9 mouse cellular contexts compared by ENCODE assay signal in the genomic region with DNA sequence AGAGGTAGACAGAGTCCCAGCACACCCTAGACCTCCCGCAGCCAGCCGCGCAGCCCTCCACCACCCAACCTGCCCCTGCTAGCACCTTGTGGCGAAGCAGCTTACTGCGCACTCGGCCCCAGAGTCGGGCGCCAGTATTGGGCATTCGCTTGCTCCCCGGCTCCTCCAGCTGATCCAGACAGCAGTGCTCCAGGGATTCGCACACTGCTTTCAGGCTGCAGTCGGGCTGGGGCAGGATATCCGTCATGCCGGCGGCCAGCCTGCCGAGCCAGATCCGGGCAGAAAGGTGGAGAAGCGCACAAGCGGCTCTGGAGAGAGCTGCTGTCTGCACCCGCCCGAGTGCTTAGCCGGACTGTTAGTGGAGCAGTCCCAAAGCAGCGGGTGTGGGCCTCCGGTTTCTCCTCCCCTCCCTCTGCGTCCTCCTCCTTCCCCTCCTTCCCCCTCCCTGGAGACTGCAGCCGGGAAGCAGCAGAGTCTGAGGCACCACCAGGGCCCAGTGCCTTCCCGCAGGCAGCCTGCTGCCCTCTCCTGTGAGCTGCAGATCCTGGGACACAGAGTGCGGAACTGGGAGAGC. TPM values are rescaled to one million over a fixed set of nuclear protein-coding genes. Genes with fewer than 3 reads are reported as not detected.
DNase-seq lines count a peak whose midpoint lies in the region; ATAC-seq and TF ChIP-seq lines count a peak whose summit lies in the region.
"Had no signal": no experiment of that assay in that cellular context is flagged by ENCODE, and none has a peak within 500 bp of the region (broad histone marks: within the 10 kb centered on the region; RNA-seq: fewer than 3 reads in every experiment).

No protein-coding gene starts in this region.

- peak overlapping the region; percentile 76 for H3K9ac ChIP-seq in heart, embryonic 14.5 days (ENCODE audit: low read length)
- peak overlapping the region; percentile 57 for H3K9ac ChIP-seq in kidney, embryonic 16.5 days (replicated peaks; ENCODE audit: low read length)

- no peak for TF ChIP-seq CTCF in embryonic fibroblast, embryonic 13.5 days (IDR thresholded peaks at IDR 0.05; ENCODE audit: borderline replicate concordance, insufficient read depth, low read length)
- no peak for TF ChIP-seq CTCF in small intestine, adult 2 months (IDR thresholded peaks at IDR 0.05; ENCODE audit: extremely low read depth, insufficient read length, insufficient replicate concordance, low read depth, low read length)

- H3K9me3 ChIP-seq in heart, embryonic 14.5 days (ENCODE audit: control insufficient read depth, low read length) = no peaks in the 10 kb centered on the region
- no peaks in the 10 kb centered on the region for H3K9me3 ChIP-seq in kidney, embryonic 16.5 days (ENCODE audit: low read length)

- 5% methylated on average over 28 of the region's 28 CpGs for WGBS in heart, embryonic 14.5 days
- 11% methylated on average over 28 of the region's 28 CpGs for WGBS in kidney, embryonic 16.5 days
- 68% methylated on average over 28 of the region's 28 CpGs for WGBS in small intestine, adult 2 months

- DNase-seq in frontal cortex, postnatal 36 days (ENCODE audit: low spot score in 2 of 2) = no peak
- peak; percentile 88 for DNase-seq in lung, postnatal 10 days
- no peak for DNase-seq in spleen, postnatal 36 days (ENCODE audit: low spot score in 2 of 2)

- H3K36me3 ChIP-seq in heart, embryonic 14.5 days (ENCODE audit: control insufficient read depth, insufficient read depth, low read length) = peaks cover 18% of the 10 kb centered on the region
- peaks cover 10% of the 10 kb centered on the region for H3K36me3 ChIP-seq in kidney, embryonic 16.5 days (ENCODE audit: insufficient read depth, low read length)
- H3K36me3 ChIP-seq in small intestine, adult 2 months (ENCODE audit: control insufficient read depth, insufficient read depth, low read length) = peaks cover 68% of the 10 kb centered on the region

- peak; percentile 70 for TF ChIP-seq POLR2A in embryonic fibroblast, embryonic 13.5 days (IDR thresholded peaks at IDR 0.05; ENCODE audit: low read depth, low read length)
- TF ChIP-seq POLR2A in small intestine, adult 2 months (IDR thresholded peaks at IDR 0.05; ENCODE audit: low read depth, low read length) = peak; percentile 35; the same call in 1 of the 2 replicates

- no peak overlapping the region for H3K27ac ChIP-seq in embryonic fibroblast, embryonic 13.5 days (ENCODE audit: insufficient read depth, low read length)
- peak overlapping the region; percentile 81 to 88 for H3K27ac ChIP-seq in heart, embryonic 14.5 days (replicated peaks in 1 of 2; ENCODE audit: control insufficient read depth in 1 of 2, insufficient read depth in 1 of 2, low read depth in 2 of 2, low read length in 2 of 2)
- H3K27ac ChIP-seq in kidney, embryonic 16.5 days (ENCODE audit: low read length) = peak overlapping the region; percentile 27
- peak overlapping the region; percentile 64 for H3K27ac ChIP-seq in small intestine, adult 2 months (ENCODE audit: insufficient read depth, low read depth, low read length)

- ATAC-seq in frontal cortex, adult (ENCODE audit: low TSS enrichment) = peak; percentile 53
- peak; percentile 83 for ATAC-seq in heart, embryonic 14.5 days (ENCODE audit: insufficient number of reproducible peaks, insufficient read depth, low FRiP score, low read depth)
- peak; percentile 91 for ATAC-seq in kidney, embryonic 16.5 days (ENCODE audit: low FRiP score, low TSS enrichment)

- H3K4me3 ChIP-seq in embryonic fibroblast, embryonic 13.5 days (ENCODE audit: insufficient read depth, low read length) = peak overlapping the region; percentile 8
- H3K4me3 ChIP-seq in heart, embryonic 14.5 days (ENCODE audit: control insufficient read depth in 1 of 2, insufficient read depth in 1 of 2, low read depth in 1 of 2, low read length in 2 of 2) = peak overlapping the region; percentile 46 to 47
- peak overlapping the region; percentile 38 for H3K4me3 ChIP-seq in kidney, embryonic 16.5 days (ENCODE audit: low read length)
- peak overlapping the region; percentile 63 for H3K4me3 ChIP-seq in small intestine, adult 2 months (ENCODE audit: low read depth, low read length)
- H3K4me3 ChIP-seq: erythroblast, embryonic 14.5 days had no signal

- H3K4me2 ChIP-seq in heart, embryonic 14.5 days (ENCODE audit: low read length) = peak overlapping the region; percentile 78
- peak overlapping the region; percentile 59 for H3K4me2 ChIP-seq in kidney, embryonic 16.5 days (replicated peaks; ENCODE audit: low read depth, low read length)

- H3K27me3 ChIP-seq in heart, embryonic 14.5 days (ENCODE audit: control insufficient read depth, insufficient read depth, low read length) = no peaks in the 10 kb centered on the region
- no peaks in the 10 kb centered on the region for H3K27me3 ChIP-seq in kidney, embryonic 16.5 days (ENCODE audit: insufficient read depth, low read length)
- no peaks in the 10 kb centered on the region for H3K27me3 ChIP-seq in small intestine, adult 2 months (ENCODE audit: control insufficient read depth, insufficient read depth, low read length)

- no peaks in the 10 kb centered on the region for H3K4me1 ChIP-seq in embryonic fibroblast, embryonic 13.5 days (ENCODE audit: control insufficient read depth, insufficient read depth, low read length)
- H3K4me1 ChIP-seq in heart, embryonic 14.5 days (ENCODE audit: control insufficient read depth in 2 of 2, insufficient read depth in 2 of 2, low read length in 2 of 2) = peaks cover 41 to 69% of the 10 kb centered on the region in 2 experiments
- peaks cover 28% of the 10 kb centered on the region for H3K4me1 ChIP-seq in kidney, embryonic 16.5 days (ENCODE audit: insufficient read depth, low read length)
- H3K4me1 ChIP-seq in small intestine, adult 2 months (ENCODE audit: control insufficient read depth, insufficient read depth, insufficient read length, low read length) = no peaks in the 10 kb centered on the region

RNA-seq across cellular contexts. Expression of a gene that starts 30.2 kb away (rescaled TPM):
- polyA plus RNA-seq in embryonic fibroblast, embryonic 13.5 days (2011; ENCODE audit: insufficient read length, low read depth, missing spikeins) = 28.2 and 35.5 TPM in 2 replicates
- polyA plus RNA-seq in heart, embryonic 14.5 days (2014; fragmentation: Nextera tagmentation; extraction: Ambion mirVana) = 93.4 and 96.2 TPM in 2 replicates
- 106 and 112 TPM in 2 replicates for polyA plus RNA-seq in kidney, embryonic 16.5 days (2015; fragmentation: Nextera tagmentation; extraction: Ambion mirVana)
- polyA plus RNA-seq in small intestine, adult 2 months (2012; rRNA removed) = 8.9 and 10.3 TPM in 2 replicates

RNA-seq across cellular contexts. Expression of a gene that starts 38.0 kb away (rescaled TPM):
- 135 and 156 TPM in 2 replicates for polyA plus RNA-seq in embryonic fibroblast, embryonic 13.5 days (2011; ENCODE audit: insufficient read length, low read depth, missing spikeins)
- 23.7 and 26.8 TPM in 2 replicates for polyA plus RNA-seq in heart, embryonic 14.5 days (2014; fragmentation: Nextera tagmentation; extraction: Ambion mirVana)
- polyA plus RNA-seq in kidney, embryonic 16.5 days (2015; fragmentation: Nextera tagmentation; extraction: Ambion mirVana) = 26.9 and 29.5 TPM in 2 replicates
- polyA plus RNA-seq in small intestine, adult 2 months (2012; rRNA removed) = 5.4 and 7.4 TPM in 2 replicates

Comparison
In these comparisons a context has a peak if more than half of its experiments do, and no peak if none do; other contexts are left out.
1. H3K4me3 ChIP-seq: peak in every context shown above with its lines; median percentile 63 in small intestine, adult 2 months; 46 in heart, embryonic 14.5 days; 38 in kidney, embryonic 16.5 days; 8 in embryonic fibroblast, embryonic 13.5 days.